Comparison of ENCODE assay signal across 13 mouse cellular contexts in genomic region chr14:61290664-61291063, GRCm38 (mm10). TPM values are rescaled to one million over a fixed set of nuclear protein-coding genes. Genes with fewer than 3 reads are reported as not detected.
DNase-seq lines count a peak whose midpoint lies in the region; ATAC-seq lines count a peak whose summit lies in the region.
"Had no signal": no experiment of that assay in that cellular context is flagged by ENCODE, and none has a peak within 500 bp of the region (broad histone marks: within the 10 kb centered on the region; RNA-seq: fewer than 3 reads in every experiment).

No protein-coding gene starts in this region.

- no peak overlapping the region for H3K4me2 ChIP-seq in kidney, embryonic 14.5 days (replicated peaks; ENCODE audit: low read depth, low read length)
- no peak overlapping the region for H3K4me2 ChIP-seq in hindbrain, embryonic 16.5 days (ENCODE audit: low read length)
- H3K4me2 ChIP-seq: hindbrain, embryonic 12.5 days; neural tube, embryonic 15.5 days had no signal

- no peaks in the 10 kb centered on the region for H3K27me3 ChIP-seq in kidney, embryonic 14.5 days (ENCODE audit: control insufficient read depth, insufficient read depth, low read length)
- H3K27me3 ChIP-seq in hindbrain, embryonic 16.5 days (replicated peaks; ENCODE audit: control insufficient read depth, insufficient read depth, low read length), result no peaks in the 10 kb centered on the region
- H3K27me3 ChIP-seq: hindbrain, embryonic 12.5 days; neural tube, embryonic 15.5 days had no signal

- no peak for ATAC-seq in kidney, embryonic 14.5 days (ENCODE audit: low FRiP score, low TSS enrichment)
- ATAC-seq in hindbrain, embryonic 16.5 days, result no peak

- 71% methylated on average over 3 of the region's 3 CpGs for WGBS in kidney, embryonic 14.5 days
- 58% methylated on average over 3 of the region's 3 CpGs for WGBS in hindbrain, embryonic 16.5 days

- H3K9me3 ChIP-seq in kidney, embryonic 14.5 days (ENCODE audit: control insufficient read depth, low read length), result no peaks in the 10 kb centered on the region
- H3K9me3 ChIP-seq in hindbrain, embryonic 16.5 days (ENCODE audit: control insufficient read depth, low read length), result no peaks in the 10 kb centered on the region
- H3K9me3 ChIP-seq: hindbrain, embryonic 12.5 days; neural tube, embryonic 15.5 days had no signal

- peak; percentile 11 for DNase-seq in kidney, adult 11 months
- DNase-seq in adrenal gland, adult (ENCODE audit: inconsistent age in 2 of 2, low spot score in 1 of 2), result peak; percentile 36 to 89
- DNase-seq in adrenal gland, postnatal 25 days, result peak; percentile 73
- DNase-seq in kidney, postnatal 4 days, result peak; percentile 36 to 49
- no peak for DNase-seq in right cerebral cortex, adult 2 months (ENCODE audit: low spot score in 2 of 2)
- no peak for DNase-seq in neural tube, embryonic 10.5 days (ENCODE audit: extremely low spot score, low spot score)
- DNase-seq: embryo, embryonic 11 days; thymus, postnatal 4 days had no signal

- no peak overlapping the region for H3K9ac ChIP-seq in kidney, embryonic 14.5 days (ENCODE audit: low read depth, low read length)
- H3K9ac ChIP-seq in hindbrain, embryonic 16.5 days (ENCODE audit: low read depth, low read length), result no peak overlapping the region
- H3K9ac ChIP-seq: hindbrain, embryonic 12.5 days; neural tube, embryonic 15.5 days had no signal

- no peak overlapping the region for H3K27ac ChIP-seq in kidney, embryonic 14.5 days (ENCODE audit: low read depth, low read length)
- no peak overlapping the region for H3K27ac ChIP-seq in hindbrain, embryonic 16.5 days (ENCODE audit: low read depth, low read length)
- H3K27ac ChIP-seq: heart, adult 2 months; hindbrain, embryonic 12.5 days; neural tube, embryonic 15.5 days had no signal

- H3K36me3 ChIP-seq in kidney, embryonic 14.5 days (ENCODE audit: control insufficient read depth, insufficient read depth, low read length), result no peaks in the 10 kb centered on the region
- H3K36me3 ChIP-seq in hindbrain, embryonic 16.5 days (ENCODE audit: control insufficient read depth, insufficient read depth, low read length), result no peaks in the 10 kb centered on the region
- H3K36me3 ChIP-seq: hindbrain, embryonic 12.5 days; neural tube, embryonic 15.5 days had no signal

- H3K4me1 ChIP-seq in kidney, embryonic 14.5 days (ENCODE audit: control insufficient read depth, insufficient read depth, low read length), result no peaks in the 10 kb centered on the region
- H3K4me1 ChIP-seq in hindbrain, embryonic 16.5 days (ENCODE audit: control insufficient read depth, insufficient read depth, low read depth, low read length), result no peaks in the 10 kb centered on the region
- H3K4me1 ChIP-seq: hindbrain, embryonic 12.5 days; neural tube, embryonic 15.5 days had no signal

- no peak overlapping the region for H3K4me3 ChIP-seq in kidney, embryonic 14.5 days (ENCODE audit: low read length)
- no peak overlapping the region for H3K4me3 ChIP-seq in hindbrain, embryonic 16.5 days (ENCODE audit: low read length)
- H3K4me3 ChIP-seq: heart, adult 2 months; hindbrain, embryonic 12.5 days; neural tube, embryonic 15.5 days had no signal

RNA-seq across cellular contexts. Expression of gene Arl11, which starts 18.9 kb away (rescaled TPM):
- 0.85 and 1.1 TPM in 2 replicates for polyA plus RNA-seq in kidney, embryonic 14.5 days (2014; fragmentation: Nextera tagmentation; extraction: Ambion mirVana)
- 0.86 and 0.91 TPM in 2 replicates for total RNA-seq in adrenal gland, postnatal 25 days (2021)
- 0.38 and 0.55 TPM in 2 replicates for polyA plus RNA-seq in hindbrain, embryonic 16.5 days (2015; fragmentation: Nextera tagmentation; extraction: Ambion mirVana)

RNA-seq across cellular contexts. Expression of gene Sgcg, which starts 32.4 kb away (rescaled TPM):
- 0.76 and 1.1 TPM in 2 replicates for polyA plus RNA-seq in kidney, embryonic 14.5 days (2014; fragmentation: Nextera tagmentation; extraction: Ambion mirVana)
- 0.62 and 1.2 TPM in 2 replicates for total RNA-seq in adrenal gland, postnatal 25 days (2021)
- 0.18 and 0.80 TPM in 2 replicates for polyA plus RNA-seq in hindbrain, embryonic 16.5 days (2015; fragmentation: Nextera tagmentation; extraction: Ambion mirVana)

Comparison
In these comparisons a context has a peak if more than half of its experiments do, and no peak if none do; other contexts are left out.
1. DNase-seq: peak in kidney, adult 11 months (single experiment), adrenal gland, adult (2 of 2), adrenal gland, postnatal 25 days (single experiment) and kidney, postnatal 4 days (2 of 2); none in right cerebral cortex, adult 2 months (0 of 2) and neural tube, embryonic 10.5 days (single experiment).